Mouse (Mus musculus): Measurements from ENCODE around the gene Ppfibp2. TPM values are rescaled to one million over a fixed set of nuclear protein-coding genes. Genes with fewer than 3 reads are reported as not detected.

Gene Ppfibp2
- total and polyA plus RNA-seq, 2 experiments from 2014 or later: 6.6 to 17.5 TPM

DNA sequence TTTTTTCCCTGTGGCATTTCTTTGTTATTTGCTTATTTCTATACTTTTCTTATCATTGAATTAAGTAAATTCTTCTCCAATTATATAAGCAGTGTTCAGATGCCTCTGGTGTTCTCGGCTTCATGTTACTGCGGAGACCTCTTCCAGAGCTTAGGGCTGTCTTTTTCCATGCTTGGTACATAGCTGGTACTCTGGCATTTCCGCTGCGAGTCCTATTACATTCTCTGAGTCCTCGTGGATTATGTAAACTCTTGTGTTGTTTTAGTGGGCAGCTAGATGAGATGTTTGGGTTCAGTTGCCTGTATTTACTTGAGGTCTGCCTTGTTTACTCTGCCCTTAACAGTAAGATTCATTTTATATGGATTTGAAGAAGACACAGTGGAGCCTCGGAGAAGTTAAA, 30.8 kb downstream of the Ppfibp2 start:
- Histone ChIP-seq H3K9ac (replicated peaks; ENCODE audit: low read depth, low read length) (no peak overlapping the region), H3K4me3 (ENCODE audit: low read depth, low read length) (no peak overlapping the region), H3K4me1 (ENCODE audit: control insufficient read depth, insufficient read depth) (no peaks in the 10 kb centered on the region), H3K27ac (ENCODE audit: low read depth) (no peak overlapping the region), H3K4me2 (ENCODE audit: low read depth, low read length) (no peak overlapping the region), H3K9me3 (replicated peaks; ENCODE audit: control insufficient read depth, low read length) (no peaks in the 10 kb centered on the region), H3K27me3 (ENCODE audit: control insufficient read depth, insufficient read depth, low read length) (no peaks in the 10 kb centered on the region), H3K36me3 (replicated peaks; ENCODE audit: control insufficient read depth, insufficient read depth, low read length) (no peaks in the 10 kb centered on the region)
- TF ChIP-seq CTCF (IDR thresholded peaks at IDR 0.05; ENCODE audit: low read depth): no peak
- ATAC-seq (ENCODE audit: insufficient read depth, low read depth): no peak
- WGBS: 80% methylated on average over 6 of the region's 6 CpGs
- DNase-seq (ENCODE audit: low spot score): no peak

DNA sequence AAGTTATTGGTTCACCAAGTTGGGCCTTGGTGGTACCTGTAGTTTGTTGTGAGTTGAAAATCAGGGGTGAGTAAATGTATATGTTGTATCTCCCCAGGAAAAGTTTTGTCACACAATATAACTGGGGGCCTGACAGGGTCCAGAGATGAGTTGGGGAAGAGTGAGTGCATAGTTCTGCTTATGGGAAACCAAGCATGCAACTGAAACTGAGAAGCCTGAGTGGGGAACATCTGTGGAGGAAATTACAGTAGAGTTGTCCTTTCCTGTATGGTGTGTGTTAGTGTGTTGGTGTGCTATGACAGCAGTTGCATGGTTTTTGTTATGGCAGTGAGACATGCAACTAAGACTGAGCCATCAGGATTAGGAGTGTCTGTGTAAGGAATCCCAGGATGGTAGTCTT, 33.4 kb downstream of the Ppfibp2 start:
- H3K4me2 ChIP-seq (ENCODE audit: low read depth, low read length): no peak overlapping the region
- no peak for DNase-seq (ENCODE audit: low spot score)
- H3K4me3 ChIP-seq (ENCODE audit: low read depth, low read length): no peak overlapping the region
- H3K9me3 ChIP-seq (replicated peaks; ENCODE audit: control insufficient read depth, low read length): no peaks in the 10 kb centered on the region
- H3K27ac ChIP-seq (ENCODE audit: low read depth): no peak overlapping the region
- H3K27me3 ChIP-seq (ENCODE audit: control insufficient read depth, insufficient read depth, low read length): no peaks in the 10 kb centered on the region
- ATAC-seq (ENCODE audit: insufficient read depth, low read depth): no peak
- H3K9ac ChIP-seq (replicated peaks; ENCODE audit: low read depth, low read length): no peak overlapping the region
- TF ChIP-seq CTCF (IDR thresholded peaks at IDR 0.05; ENCODE audit: low read depth) (no peak), EP300 (IDR thresholded peaks at IDR 0.05; ENCODE audit: low read depth) (no peak)
- H3K4me1 ChIP-seq (ENCODE audit: control insufficient read depth, insufficient read depth): no peaks in the 10 kb centered on the region
- no peaks in the 10 kb centered on the region for H3K36me3 ChIP-seq (replicated peaks; ENCODE audit: control insufficient read depth, insufficient read depth, low read length)

GRCm38 (mm10) chr7:107633201-107633600, 38.2 kb downstream of the Ppfibp2 start:
- Histone ChIP-seq H3K9ac (replicated peaks; ENCODE audit: low read depth, low read length) (no peak overlapping the region), H3K4me2 (ENCODE audit: low read depth, low read length) (no peak overlapping the region), H3K4me3 (ENCODE audit: low read depth, low read length) (no peak overlapping the region), H3K4me1 (ENCODE audit: control insufficient read depth, insufficient read depth) (no peaks in the 10 kb centered on the region), H3K27ac (ENCODE audit: low read depth) (no peak overlapping the region), H3K27me3 (ENCODE audit: control insufficient read depth, insufficient read depth, low read length) (no peaks in the 10 kb centered on the region), H3K9me3 (replicated peaks; ENCODE audit: control insufficient read depth, low read length) (no peaks in the 10 kb centered on the region), H3K36me3 (replicated peaks; ENCODE audit: control insufficient read depth, insufficient read depth, low read length) (no peaks in the 10 kb centered on the region)
- DNase-seq (ENCODE audit: low spot score): no peak
- no peak for TF ChIP-seq CTCF (IDR thresholded peaks at IDR 0.05; ENCODE audit: low read depth)
- TF ChIP-seq EP300 (IDR thresholded peaks at IDR 0.05; ENCODE audit: low read depth): no peak
- ATAC-seq (ENCODE audit: insufficient read depth, low read depth): no peak
- 84% methylated on average over 4 of the region's 4 CpGs for WGBS

- WGBS: 73% methylated on average over 7 of the region's 7 CpGs
These were observed 42.4 kb downstream of the Ppfibp2 start for GRCm38 (mm10) chr7:107637398-107637797.

GRCm38 (mm10) chr7:107638026-107638425, 43.0 kb downstream of the Ppfibp2 start:
- no peak for DNase-seq (ENCODE audit: low spot score)
- Histone ChIP-seq H3K27me3 (ENCODE audit: control insufficient read depth, insufficient read depth, low read length) (no peaks in the 10 kb centered on the region), H3K4me2 (ENCODE audit: low read depth, low read length) (no peak overlapping the region), H3K27ac (ENCODE audit: low read depth) (no peak overlapping the region), H3K4me3 (ENCODE audit: low read depth, low read length) (no peak overlapping the region), H3K9me3 (replicated peaks; ENCODE audit: control insufficient read depth, low read length) (no peaks in the 10 kb centered on the region), H3K36me3 (replicated peaks; ENCODE audit: control insufficient read depth, insufficient read depth, low read length) (no peaks in the 10 kb centered on the region), H3K9ac (replicated peaks; ENCODE audit: low read depth, low read length) (no peak overlapping the region), H3K4me1 (ENCODE audit: control insufficient read depth, insufficient read depth) (no peaks in the 10 kb centered on the region)
- no peak for TF ChIP-seq EP300 (IDR thresholded peaks at IDR 0.05; ENCODE audit: low read depth)
- no peak for TF ChIP-seq CTCF (IDR thresholded peaks at IDR 0.05; ENCODE audit: low read depth)
- ATAC-seq (ENCODE audit: insufficient read depth, low read depth): no peak
- WGBS: 68% methylated on average over 5 of the region's 5 CpGs

More at GRCm38 (mm10) chr7:107637398-107637797, 42.4 kb downstream of the Ppfibp2 start:
- Histone ChIP-seq H3K9ac (replicated peaks; ENCODE audit: low read depth, low read length) (no peak overlapping the region), H3K9me3 (replicated peaks; ENCODE audit: control insufficient read depth, low read length) (no peaks in the 10 kb centered on the region), H3K4me2 (ENCODE audit: low read depth, low read length) (no peak overlapping the region), H3K36me3 (replicated peaks; ENCODE audit: control insufficient read depth, insufficient read depth, low read length) (no peaks in the 10 kb centered on the region), H3K4me1 (ENCODE audit: control insufficient read depth, insufficient read depth) (no peaks in the 10 kb centered on the region), H3K27me3 (ENCODE audit: control insufficient read depth, insufficient read depth, low read length) (no peaks in the 10 kb centered on the region), H3K27ac (ENCODE audit: low read depth) (no peak overlapping the region), H3K4me3 (ENCODE audit: low read depth, low read length) (no peak overlapping the region)
- DNase-seq (ENCODE audit: low spot score): no peak
- TF ChIP-seq EP300 (IDR thresholded peaks at IDR 0.05; ENCODE audit: low read depth): no peak
- TF ChIP-seq CTCF (IDR thresholded peaks at IDR 0.05; ENCODE audit: low read depth): no peak
- ATAC-seq (ENCODE audit: insufficient read depth, low read depth): no peak

DNA sequence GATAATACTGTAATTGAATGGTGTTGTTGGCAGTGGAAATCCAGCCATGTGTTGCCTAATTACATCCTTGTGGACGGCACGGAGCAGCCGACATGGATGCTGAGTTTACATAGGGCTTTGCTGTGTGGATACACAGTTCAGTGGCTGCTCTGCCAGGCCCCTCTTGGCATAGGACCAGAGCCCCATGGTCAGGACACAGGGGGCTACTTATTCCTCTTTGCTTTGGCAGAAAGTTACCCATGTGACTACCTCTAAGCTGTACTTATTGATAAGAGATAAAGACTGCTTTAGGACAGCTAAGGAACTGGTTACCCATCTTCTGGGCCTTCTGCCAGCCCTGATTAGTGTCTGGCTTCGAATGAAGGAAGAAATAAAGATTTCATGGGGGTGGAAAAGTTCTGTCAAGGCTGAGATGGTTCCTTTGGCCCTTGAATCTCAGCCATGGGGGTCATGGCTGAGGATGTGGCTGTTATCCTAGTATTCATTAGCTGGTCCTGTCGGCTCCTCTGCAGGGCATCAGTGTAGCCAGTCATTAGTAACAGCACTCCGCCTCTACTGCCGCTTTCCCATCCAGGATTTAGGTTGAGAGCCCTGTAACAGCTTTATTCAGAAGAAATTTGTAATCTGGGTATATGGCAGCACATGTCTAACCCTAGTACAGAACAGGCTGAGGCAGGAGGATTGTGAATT, 47.7 kb downstream of the Ppfibp2 start:
- TF ChIP-seq CTCF (IDR thresholded peaks at IDR 0.05; ENCODE audit: low read depth) (no peak), EP300 (IDR thresholded peaks at IDR 0.05; ENCODE audit: low read depth) (no peak)
- DNase-seq (ENCODE audit: low spot score): no peak
- WGBS: 75% methylated on average over 7 of the region's 7 CpGs
- Histone ChIP-seq H3K9ac (replicated peaks; ENCODE audit: low read depth, low read length) (no peak overlapping the region), H3K4me3 (ENCODE audit: low read depth, low read length) (no peak overlapping the region), H3K4me1 (ENCODE audit: control insufficient read depth, insufficient read depth) (no peaks in the 10 kb centered on the region), H3K4me2 (ENCODE audit: low read depth, low read length) (no peak overlapping the region), H3K9me3 (replicated peaks; ENCODE audit: control insufficient read depth, low read length) (no peaks in the 10 kb centered on the region), H3K27me3 (ENCODE audit: control insufficient read depth, insufficient read depth, low read length) (no peaks in the 10 kb centered on the region), H3K36me3 (replicated peaks; ENCODE audit: control insufficient read depth, insufficient read depth, low read length) (no peaks in the 10 kb centered on the region), H3K27ac (ENCODE audit: low read depth) (no peak overlapping the region)
- ATAC-seq (ENCODE audit: insufficient read depth, low read depth): no peak
